Mouse (Mus musculus): ENCODE results near the gene Sdk2.

- TF ChIP-seq POLR2A (IDR thresholded peaks at IDR 0.05; ENCODE audit: borderline replicate concordance, extremely low read depth, insufficient read depth, insufficient read length, poor library complexity, severe bottlenecking) (no peak), CTCF (IDR thresholded peaks at IDR 0.05; ENCODE audit: borderline replicate concordance, extremely low read depth, insufficient read depth, insufficient read length) (no peak)
These were observed 47.8 kb downstream of the Sdk2 start for GRCm38 (mm10) chr11:114019087-114019486.
